Mouse (Mus musculus): Measurements from ENCODE around the gene Borcs6. TPM values are rescaled to one million over a fixed set of nuclear protein-coding genes. Genes with fewer than 3 reads are reported as not detected.

Gene Borcs6
- polyA plus RNA-seq, 1 experiment from 2014 or later = 20.4 TPM

GRCm38 (mm10) chr11:69094697-69095429, 35.3 kb downstream of the Borcs6 start, which contains the start of gene Per1:
TSS of gene Per1 (plus strand) at chr11:69095217.
- Histone ChIP-seq H3K4me1 (ENCODE audit: control insufficient read depth, insufficient read depth, low read length) (peaks cover 56% of the 10 kb centered on the region), H3K27me3 (ENCODE audit: control insufficient read depth, insufficient read depth, low read depth, low read length) (no peaks in the 10 kb centered on the region), H3K9ac (ENCODE audit: low read depth, low read length) (peak within 1 kb of the TSS; percentile 49), H3K4me2 (ENCODE audit: low read length) (peak within 1 kb of the TSS; percentile 82), H3K4me3 (ENCODE audit: low read depth, low read length) (peak within 1 kb of the TSS; percentile 46), H3K27ac (ENCODE audit: low read length) (peak within 1 kb of the TSS; percentile 77), H3K36me3 (ENCODE audit: control insufficient read depth, insufficient read depth, low read length) (peaks cover 7% of the 10 kb centered on the region; the same call in 1 of the 2 replicates), H3K9me3 (replicated peaks; ENCODE audit: control insufficient read depth, low read length, poor library complexity, severe bottlenecking) (no peaks in the 10 kb centered on the region)
- under 1% methylated on average over 37 of the region's 37 CpGs for WGBS
- peak; percentile 94 for ATAC-seq

GRCm38 (mm10) chr11:69095511-69096231, 36.2 kb downstream of the Borcs6 start:
- Histone ChIP-seq H3K4me1 (ENCODE audit: control insufficient read depth, insufficient read depth, low read length) (peaks cover 54% of the 10 kb centered on the region), H3K9ac (ENCODE audit: low read depth, low read length) (peak overlapping the region; percentile 49), H3K4me2 (ENCODE audit: low read length) (peak overlapping the region; percentile 82), H3K27ac (ENCODE audit: low read length) (peak overlapping the region; percentile 77), H3K27me3 (ENCODE audit: control insufficient read depth, insufficient read depth, low read depth, low read length) (no peaks in the 10 kb centered on the region), H3K4me3 (ENCODE audit: low read depth, low read length) (peak overlapping the region; percentile 46), H3K36me3 (ENCODE audit: control insufficient read depth, insufficient read depth, low read length) (peaks cover 6% of the 10 kb centered on the region; the same call in 1 of the 2 replicates), H3K9me3 (replicated peaks; ENCODE audit: control insufficient read depth, low read length, poor library complexity, severe bottlenecking) (no peaks in the 10 kb centered on the region)
- 4% methylated on average over 27 of the region's 27 CpGs for WGBS
- no peak for ATAC-seq

GRCm38 (mm10) chr11:69096360-69096986, 37.0 kb downstream of the Borcs6 start:
- Histone ChIP-seq H3K36me3 (ENCODE audit: control insufficient read depth, insufficient read depth, low read length) (peaks cover 4% of the 10 kb centered on the region; the same call in 1 of the 2 replicates), H3K27ac (ENCODE audit: low read length) (peak overlapping the region; percentile 44), H3K9me3 (replicated peaks; ENCODE audit: control insufficient read depth, low read length, poor library complexity, severe bottlenecking) (no peaks in the 10 kb centered on the region), H3K4me3 (ENCODE audit: low read depth, low read length) (peak overlapping the region; percentile 46), H3K4me2 (ENCODE audit: low read length) (peak overlapping the region; percentile 82), H3K4me1 (ENCODE audit: control insufficient read depth, insufficient read depth, low read length) (peaks cover 52% of the 10 kb centered on the region), H3K9ac (ENCODE audit: low read depth, low read length) (peak overlapping the region; percentile 47), H3K27me3 (ENCODE audit: control insufficient read depth, insufficient read depth, low read depth, low read length) (no peaks in the 10 kb centered on the region)
- 14% methylated on average over 9 of the region's 9 CpGs for WGBS
- no peak for ATAC-seq

- Histone ChIP-seq H3K4me2 (ENCODE audit: low read length) (peak overlapping the region; percentile 56), H3K36me3 (ENCODE audit: control insufficient read depth, insufficient read depth, low read length) (peaks cover 9% of the 10 kb centered on the region), H3K27ac (ENCODE audit: low read length) (peak overlapping the region; percentile 44), H3K4me1 (ENCODE audit: control insufficient read depth, insufficient read depth, low read length) (peaks cover 50% of the 10 kb centered on the region), H3K27me3 (ENCODE audit: control insufficient read depth, insufficient read depth, low read depth, low read length) (no peaks in the 10 kb centered on the region), H3K9me3 (replicated peaks; ENCODE audit: control insufficient read depth, low read length, poor library complexity, severe bottlenecking) (no peaks in the 10 kb centered on the region), H3K9ac (ENCODE audit: low read depth, low read length) (peak overlapping the region; percentile 47), H3K4me3 (ENCODE audit: low read depth, low read length) (peak overlapping the region; percentile 28)
- no peak for ATAC-seq
- 2% methylated on average over 28 of the region's 29 CpGs for WGBS
Observed at GRCm38 (mm10) chr11:69096987-69097900, 37.7 kb downstream of the Borcs6 start.

GRCm38 (mm10) chr11:69098039-69098761, 38.7 kb downstream of the Borcs6 start:
- Histone ChIP-seq H3K36me3 (ENCODE audit: control insufficient read depth, insufficient read depth, low read length) (peaks cover 18% of the 10 kb centered on the region), H3K9ac (ENCODE audit: low read depth, low read length) (peak overlapping the region; percentile 65), H3K4me2 (ENCODE audit: low read length) (peak overlapping the region; percentile 97), H3K4me1 (ENCODE audit: control insufficient read depth, insufficient read depth, low read length) (peaks cover 50% of the 10 kb centered on the region), H3K27ac (ENCODE audit: low read length) (peak overlapping the region; percentile 71), H3K9me3 (replicated peaks; ENCODE audit: control insufficient read depth, low read length, poor library complexity, severe bottlenecking) (no peaks in the 10 kb centered on the region), H3K4me3 (ENCODE audit: low read depth, low read length) (peak overlapping the region; percentile 59), H3K27me3 (ENCODE audit: control insufficient read depth, insufficient read depth, low read depth, low read length) (no peaks in the 10 kb centered on the region)
- ATAC-seq = no peak
- WGBS = 18% methylated on average over 8 of the region's 8 CpGs

GRCm38 (mm10) chr11:69098762-69099091, 39.2 kb downstream of the Borcs6 start:
- peaks cover 50% of the 10 kb centered on the region for H3K4me1 ChIP-seq (ENCODE audit: control insufficient read depth, insufficient read depth, low read length)
- WGBS = 0% methylated on average over 19 of the region's 19 CpGs
- peak overlapping the region; percentile 97 for H3K4me2 ChIP-seq (ENCODE audit: low read length)
- peak overlapping the region; percentile 59 for H3K4me3 ChIP-seq (ENCODE audit: low read depth, low read length)
- H3K36me3 ChIP-seq (ENCODE audit: control insufficient read depth, insufficient read depth, low read length) = peaks cover 22% of the 10 kb centered on the region
- no peaks in the 10 kb centered on the region for H3K27me3 ChIP-seq (ENCODE audit: control insufficient read depth, insufficient read depth, low read depth, low read length)
- H3K9ac ChIP-seq (ENCODE audit: low read depth, low read length) = peak overlapping the region; percentile 65
- no peak for ATAC-seq
- no peaks in the 10 kb centered on the region for H3K9me3 ChIP-seq (replicated peaks; ENCODE audit: control insufficient read depth, low read length, poor library complexity, severe bottlenecking)
- H3K27ac ChIP-seq (ENCODE audit: low read length) = peak overlapping the region; percentile 71

- ATAC-seq = no peak
- peak overlapping the region; percentile 59 for H3K4me3 ChIP-seq (ENCODE audit: low read depth, low read length)
- peaks cover 49% of the 10 kb centered on the region for H3K4me1 ChIP-seq (ENCODE audit: control insufficient read depth, insufficient read depth, low read length)
- WGBS = under 1% methylated on average over 22 of the region's 22 CpGs
- peak overlapping the region; percentile 65 for H3K9ac ChIP-seq (ENCODE audit: low read depth, low read length)
- H3K4me2 ChIP-seq (ENCODE audit: low read length) = peak overlapping the region; percentile 97
- peak overlapping the region; percentile 71 for H3K27ac ChIP-seq (ENCODE audit: low read length)
- H3K9me3 ChIP-seq (replicated peaks; ENCODE audit: control insufficient read depth, low read length, poor library complexity, severe bottlenecking) = no peaks in the 10 kb centered on the region
- no peaks in the 10 kb centered on the region for H3K27me3 ChIP-seq (ENCODE audit: control insufficient read depth, insufficient read depth, low read depth, low read length)
- peaks cover 27% of the 10 kb centered on the region for H3K36me3 ChIP-seq (ENCODE audit: control insufficient read depth, insufficient read depth, low read length)
Observed at GRCm38 (mm10) chr11:69099177-69099914, 39.8 kb downstream of the Borcs6 start.
